Mouse (Mus musculus) T-helper 1 cell (primary cell): Measurements from ENCODE around the gene Rbms3.

Experiments used
- in situ Hi-C: fragments of 300-600 bp; cut with MboI, MseI; formaldehyde crosslinking; loops from one replicate; pipeline ENCODE4 v1.15.1; 2025; ENCODE audit warnings: high pct_unique_total_duplicates

Rbms3 gene

DNA sequence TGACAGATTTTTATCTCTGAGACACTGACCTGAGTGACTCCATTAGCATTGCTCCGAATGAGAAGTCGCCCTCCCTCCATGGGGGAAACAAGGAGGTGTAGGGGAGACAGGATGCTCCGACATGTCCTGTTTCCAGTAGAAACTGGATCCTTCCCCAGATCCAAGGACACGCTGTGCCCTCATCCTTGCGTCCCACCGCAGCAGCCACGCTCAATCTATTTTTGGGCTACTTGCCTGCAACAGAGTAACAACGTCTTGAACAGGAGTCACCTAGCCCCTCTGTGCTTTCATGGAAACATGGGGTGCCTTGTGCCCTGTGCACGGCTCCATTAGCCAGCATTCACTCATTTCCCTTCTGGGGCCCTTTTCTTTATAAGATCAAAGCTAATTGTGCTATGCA lies at the start of gene Rbms3:
Gene Rbms3, minus strand, starts transcription at position 143 of the 400 bp plus-strand sequence.
- in situ Hi-C loops, result no loop called here

- in situ Hi-C loops, result no loop called here
Measured at GRCm38 (mm10) chr9:117673311-117673710, 43.6 kb upstream of the Rbms3 start.

DNA sequence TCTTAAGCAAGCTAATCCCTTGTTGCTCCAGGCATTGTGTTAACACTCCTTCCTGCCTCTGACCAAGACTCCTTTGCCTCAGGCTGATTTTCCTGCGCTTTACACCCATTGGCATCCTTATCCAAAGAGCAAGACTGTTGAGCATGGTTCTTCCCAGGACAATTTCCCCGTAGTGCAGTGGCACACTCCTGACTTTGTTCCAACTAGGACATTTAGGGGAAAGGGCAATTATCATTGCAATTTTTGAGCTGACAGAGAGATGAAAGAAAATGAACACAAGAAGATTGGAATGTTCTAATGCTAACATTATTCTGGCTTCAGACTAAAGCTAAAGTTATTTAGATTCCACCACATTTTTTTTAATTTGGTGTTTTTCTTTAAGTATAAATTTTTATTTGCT lies 24.9 kb upstream of the Rbms3 start:
- in situ Hi-C loops, result no loop called here

DNA sequence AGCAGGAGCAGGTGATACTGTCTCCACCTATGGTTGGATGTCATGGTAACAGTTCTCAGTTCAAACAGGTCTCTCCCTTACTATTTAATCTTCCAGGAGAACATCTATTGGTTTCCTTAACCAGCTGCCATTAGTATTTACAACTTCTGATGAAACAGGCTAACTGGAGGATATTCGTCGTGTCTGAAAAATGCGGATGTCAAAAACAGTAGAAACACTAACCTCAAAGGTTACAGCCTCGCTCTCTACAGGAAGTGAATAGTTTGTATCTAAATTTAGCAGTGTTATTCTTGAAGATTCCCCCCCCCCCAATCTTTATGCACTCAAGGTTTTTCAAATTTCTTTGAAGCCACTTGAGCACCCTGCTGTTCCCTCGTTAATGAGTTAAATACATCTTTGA lies 23.9 kb upstream of the Rbms3 start:
- in situ Hi-C loops, result no loop called here

- in situ Hi-C loops, result no loop called here
Measured at GRCm38 (mm10) chr9:117646131-117646530, 16.4 kb upstream of the Rbms3 start.

DNA sequence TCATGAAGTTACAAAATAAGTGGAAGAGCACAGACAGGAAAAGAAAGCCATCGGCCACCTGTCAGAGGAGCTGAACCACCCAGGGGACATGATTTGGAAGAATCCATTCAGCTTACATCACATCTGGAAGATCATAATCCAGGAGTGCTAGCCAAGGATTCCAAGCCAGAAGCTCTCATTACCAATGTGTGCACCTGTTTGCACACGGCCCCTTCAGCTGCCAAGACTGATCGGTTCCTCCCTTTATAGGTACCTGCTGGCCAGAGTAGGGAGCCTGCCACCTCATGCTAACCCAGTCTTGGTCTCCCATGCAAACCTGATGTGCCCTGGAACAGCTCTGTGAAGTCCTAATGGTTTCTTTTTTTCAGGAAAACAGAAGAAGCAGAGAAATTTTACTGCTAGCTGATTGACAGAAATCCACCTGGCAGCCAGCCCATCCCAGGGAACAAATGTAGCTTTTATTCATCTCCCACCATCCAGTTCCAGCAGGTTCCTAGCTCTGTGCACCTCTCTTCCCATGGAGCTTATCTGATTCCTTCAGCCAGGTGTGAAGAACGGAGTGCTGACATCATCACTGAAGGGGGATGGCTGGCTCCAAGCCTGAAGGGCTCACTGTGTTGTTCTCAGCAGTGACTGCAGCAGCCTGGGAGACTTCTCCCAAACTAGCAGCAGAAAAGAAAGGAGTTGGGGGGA lies 11.5 kb upstream of the Rbms3 start:
- in situ Hi-C loops, result no loop called here

DNA sequence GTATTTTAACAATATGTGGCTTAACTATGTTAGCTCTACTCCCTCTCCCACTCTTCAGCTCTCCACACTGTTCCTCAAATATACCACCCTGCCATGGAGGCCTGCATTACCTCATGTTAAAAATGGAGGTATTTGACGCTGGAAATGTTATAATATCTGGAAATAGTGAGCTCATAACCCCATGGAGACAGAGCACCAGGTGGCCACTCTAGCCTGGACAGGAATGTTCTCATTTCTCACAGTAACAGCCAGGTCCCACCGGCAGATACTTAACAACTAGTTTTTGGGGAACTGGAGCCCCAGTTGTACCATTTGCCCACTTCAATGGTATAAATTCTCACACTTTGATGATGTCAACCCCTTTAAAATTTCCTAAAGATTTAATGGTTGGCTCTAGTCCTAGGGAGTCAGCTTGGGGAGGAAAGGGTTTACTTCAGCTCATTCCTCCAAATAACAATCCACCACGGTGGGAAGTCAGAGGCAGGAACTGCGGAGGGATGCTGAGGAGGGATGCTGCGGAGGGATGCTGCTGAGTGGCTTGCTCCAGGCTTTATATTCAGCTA lies 9.0 kb upstream of the Rbms3 start:
- in situ Hi-C loops, result no loop called here

DNA sequence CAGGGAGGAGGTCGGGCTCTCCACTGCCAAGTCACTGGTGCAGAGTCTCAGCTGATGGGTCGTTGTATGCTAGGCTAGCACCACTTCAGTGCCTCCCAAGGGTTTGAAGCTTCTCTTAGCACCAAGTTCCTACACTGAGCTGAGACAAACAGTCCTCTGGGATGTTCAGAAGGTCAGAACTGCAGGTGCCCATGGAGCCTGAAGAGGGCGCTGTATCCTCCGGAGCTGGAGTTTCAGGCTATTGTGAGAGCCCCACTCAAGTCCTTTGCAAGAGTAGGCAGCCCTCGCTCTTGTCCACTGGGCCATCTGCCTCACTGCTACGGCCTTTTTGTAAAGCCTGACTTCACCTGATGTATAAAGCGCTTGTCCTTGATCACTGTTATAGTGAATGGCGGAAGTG lies 6.8 kb upstream of the Rbms3 start:
- in situ Hi-C loops, result no loop called here

DNA sequence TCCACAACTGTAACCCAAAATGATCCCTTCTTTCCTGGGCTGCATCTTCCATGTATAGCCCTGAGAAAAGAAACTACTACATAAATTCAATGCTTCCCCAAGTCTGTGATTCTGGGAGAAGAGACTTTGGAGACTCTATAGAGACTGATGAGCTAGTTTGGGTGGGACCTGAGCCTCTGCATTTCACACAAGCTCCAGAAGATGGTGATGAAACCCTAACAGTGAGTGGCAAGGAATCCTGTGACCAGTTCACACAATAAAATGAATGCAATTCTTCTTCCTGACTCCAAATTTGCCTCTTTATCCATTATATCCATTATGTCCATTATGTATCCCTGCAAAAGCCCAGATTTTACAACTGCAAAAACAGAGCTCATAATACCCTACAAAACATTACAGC lies 2.5 kb downstream of the Rbms3 start:
- in situ Hi-C loops, result no loop called here

- in situ Hi-C loops, result no loop called here
Measured at GRCm38 (mm10) chr9:117600781-117601180, 28.9 kb downstream of the Rbms3 start.

GRCm38 (mm10) chr9:117599341-117599740 lies 30.4 kb downstream of the Rbms3 start:
- in situ Hi-C loops, result no loop called here

GRCm38 (mm10) chr9:117596162-117596561 lies 33.6 kb downstream of the Rbms3 start:
- in situ Hi-C loops, result no loop called here

DNA sequence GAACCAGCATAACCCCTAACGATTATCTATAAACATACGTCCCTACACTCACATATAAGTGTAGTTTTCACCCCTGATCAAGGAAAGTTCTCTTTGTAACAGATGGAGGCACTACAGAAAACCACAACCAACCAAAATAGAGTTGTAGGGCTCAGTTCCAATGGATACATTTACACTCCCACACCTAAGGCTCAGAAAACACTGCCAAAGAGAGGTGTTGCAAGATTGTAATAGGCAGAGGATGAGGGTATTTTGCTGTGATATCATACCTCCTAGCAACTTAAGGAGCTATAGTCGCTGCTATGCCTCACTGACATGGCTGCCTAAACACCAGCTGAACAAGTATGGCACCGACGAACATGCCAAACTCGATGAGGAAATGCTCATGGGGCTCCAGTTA lies 44.4 kb downstream of the Rbms3 start:
- in situ Hi-C loops, result no loop called here

DNA sequence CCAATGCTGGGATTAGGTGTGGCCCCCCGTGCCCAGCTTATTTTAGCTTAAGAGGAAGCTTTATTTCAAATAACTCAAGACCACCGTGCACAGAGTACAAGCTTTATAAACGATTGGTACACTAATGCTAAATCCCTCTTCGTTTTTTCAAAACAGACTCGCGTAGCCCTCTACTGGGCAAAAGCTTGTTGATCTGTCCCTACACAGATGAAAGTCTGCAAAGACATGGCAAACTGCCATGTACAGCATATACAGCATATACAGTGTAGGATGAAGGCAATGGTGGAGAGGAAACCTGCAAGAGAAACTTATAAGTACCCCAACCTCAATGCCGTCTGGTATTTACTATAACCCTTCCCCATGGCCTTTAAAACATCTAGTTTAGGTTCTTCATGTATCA lies 46.1 kb downstream of the Rbms3 start:
- in situ Hi-C loops, result no loop called here

DNA sequence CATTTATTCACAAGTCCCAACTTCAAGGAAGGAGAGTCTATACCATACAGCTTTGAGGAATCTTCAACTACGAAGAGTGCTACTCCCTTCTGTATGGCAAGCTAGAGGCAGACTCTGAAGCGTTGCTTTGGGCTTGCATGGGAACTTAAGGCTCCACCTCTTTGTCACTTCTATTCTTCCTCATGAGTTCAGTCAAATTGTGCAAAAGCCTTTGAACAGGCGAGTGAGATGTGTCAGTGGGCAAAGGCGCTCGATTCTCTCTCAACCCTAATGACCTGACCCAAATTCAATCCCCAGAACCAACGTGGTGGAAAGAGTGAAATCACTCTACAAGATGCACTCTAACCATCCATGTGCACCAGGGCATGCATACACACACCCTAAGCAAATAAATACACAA lies 47.1 kb downstream of the Rbms3 start:
- in situ Hi-C loops, result no loop called here

DNA sequence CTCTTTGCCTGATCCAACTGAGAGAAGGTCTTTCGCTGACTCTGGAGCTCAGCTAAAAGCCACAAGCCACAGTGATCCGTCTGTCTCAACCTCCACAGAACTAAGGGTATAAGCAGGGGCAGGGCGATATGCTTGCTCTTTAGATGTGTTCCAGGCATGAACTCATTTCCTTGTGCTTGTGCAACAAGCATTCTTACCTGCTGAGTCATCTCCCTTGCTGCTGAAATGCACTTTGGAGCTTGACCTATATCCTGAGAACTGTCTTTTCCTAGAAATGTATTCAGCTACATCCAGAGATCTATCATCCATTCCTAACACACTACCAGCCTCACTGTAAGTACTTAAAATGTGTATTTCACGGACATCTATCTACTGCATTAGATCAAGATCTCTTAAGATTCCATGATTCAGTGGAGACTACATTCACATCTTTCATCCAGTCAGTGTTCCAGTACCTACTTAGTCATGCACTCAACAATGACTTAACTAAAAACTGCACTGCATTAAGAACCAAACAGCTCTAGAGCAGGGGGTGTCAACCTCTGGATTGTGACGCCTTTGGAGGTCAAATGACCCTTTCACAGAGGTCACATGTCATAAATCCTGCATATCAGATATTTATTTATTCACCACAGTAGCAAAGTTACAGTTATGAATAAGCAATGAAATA lies 58.4 kb downstream of the Rbms3 start:
- in situ Hi-C loops, result no loop called here

DNA sequence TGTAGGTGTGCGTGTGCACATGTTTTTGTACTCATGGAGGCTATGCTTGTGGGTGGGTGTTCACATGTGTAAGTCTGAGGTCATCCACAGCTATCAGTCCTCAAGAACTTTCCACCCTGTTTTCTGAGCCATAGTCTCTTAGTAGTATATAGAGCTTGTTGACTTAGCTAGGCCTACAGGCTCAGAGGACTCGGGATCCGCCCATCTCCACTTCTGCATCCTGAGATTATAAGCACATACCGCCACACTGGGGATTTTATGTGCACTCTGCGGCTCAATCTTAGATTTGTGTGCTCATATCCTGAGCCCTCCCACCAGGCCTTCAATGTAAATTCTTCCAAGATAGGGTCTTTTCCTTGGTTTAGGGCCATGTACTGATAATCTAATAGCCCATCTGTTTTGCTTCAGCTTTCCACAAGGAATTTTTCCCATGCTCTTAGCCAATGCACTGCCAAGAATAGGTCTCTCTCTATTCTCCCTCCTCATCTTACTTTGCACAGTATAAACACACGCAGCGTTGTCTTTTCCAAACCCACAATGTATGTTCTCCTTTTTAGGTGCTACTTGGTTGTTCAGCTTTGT lies 59.4 kb downstream of the Rbms3 start:
- in situ Hi-C loops, result no loop called here

DNA sequence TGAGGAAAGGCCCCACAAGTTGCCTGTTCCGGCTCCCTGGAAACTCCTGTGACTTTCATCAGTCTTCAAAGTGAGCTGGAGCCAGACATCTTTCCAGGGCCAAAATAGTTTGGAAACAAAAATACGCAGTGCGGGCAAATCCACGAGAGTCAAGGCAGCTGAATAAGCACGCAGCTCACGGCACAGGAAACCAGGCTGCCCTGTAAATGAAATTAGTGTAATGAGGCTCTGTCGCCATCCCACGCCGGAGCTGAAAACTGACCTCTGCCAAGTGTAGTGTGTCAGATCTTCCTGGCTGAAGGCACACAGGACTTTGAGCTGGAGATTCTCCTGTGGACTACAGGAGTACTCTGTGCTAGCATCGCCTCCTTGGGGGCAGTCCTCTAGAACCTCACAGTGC lies 63.4 kb downstream of the Rbms3 start:
- in situ Hi-C loops, result no loop called here

DNA sequence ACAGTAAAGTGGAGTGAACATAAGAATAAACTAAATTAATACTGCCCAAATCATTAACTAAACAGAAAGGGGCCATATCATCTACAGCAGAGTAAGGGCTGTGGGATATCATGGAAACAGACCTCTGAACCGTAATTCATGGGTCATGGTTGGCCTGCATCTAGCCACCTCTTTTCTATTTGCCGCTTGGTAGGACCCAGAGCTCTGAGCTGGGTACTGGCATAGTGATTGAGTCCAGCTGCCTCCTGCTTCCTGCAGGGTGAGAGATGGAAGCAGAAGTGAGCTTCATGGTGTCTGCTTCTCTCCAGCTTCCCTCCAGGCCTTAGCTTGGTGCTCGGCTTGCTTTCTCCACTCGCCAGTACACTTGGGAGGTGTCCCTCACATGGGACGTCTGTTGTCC lies 71.2 kb downstream of the Rbms3 start:
- in situ Hi-C loops, result no loop called here

DNA sequence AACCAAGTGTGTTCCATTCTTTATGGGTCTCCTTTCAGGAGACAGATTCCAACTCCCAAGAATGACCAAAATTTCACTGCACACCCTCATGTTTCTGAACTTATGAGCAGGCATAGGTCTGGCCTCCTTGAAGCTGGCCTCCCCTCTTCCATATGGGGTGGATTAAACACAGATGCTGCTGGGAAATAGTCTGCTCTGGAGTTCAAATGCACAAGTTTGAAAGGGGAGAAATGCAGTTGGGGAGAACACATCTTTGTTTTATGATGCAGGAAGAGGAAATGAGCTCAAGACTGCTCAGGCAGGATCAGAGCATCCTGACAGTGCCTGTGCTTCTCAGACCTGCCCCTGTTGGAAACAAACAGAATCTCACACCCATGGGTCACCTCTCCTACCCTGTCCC lies 75.4 kb downstream of the Rbms3 start:
- in situ Hi-C loops, result no loop called here

DNA sequence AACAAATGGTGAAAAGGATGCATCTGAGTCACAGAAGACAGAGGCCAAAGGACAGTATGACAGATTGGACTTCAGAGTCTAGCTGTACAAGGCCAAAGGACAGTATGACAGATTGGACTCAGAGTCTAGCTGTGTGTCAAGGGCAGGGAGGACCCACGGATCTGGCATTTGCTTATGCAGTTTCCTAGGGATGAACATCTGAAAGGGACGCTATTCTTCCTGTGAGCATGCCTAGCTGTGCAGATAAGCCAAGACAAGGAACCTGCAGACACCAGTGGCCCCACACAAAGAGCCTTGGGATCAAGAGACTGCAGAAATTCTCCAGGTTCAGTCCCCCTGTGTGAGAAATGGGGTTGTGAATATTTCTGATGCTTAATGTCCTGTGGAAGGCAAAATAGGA lies 100.4 kb downstream of the Rbms3 start:
- in situ Hi-C loops, result no loop called here

DNA sequence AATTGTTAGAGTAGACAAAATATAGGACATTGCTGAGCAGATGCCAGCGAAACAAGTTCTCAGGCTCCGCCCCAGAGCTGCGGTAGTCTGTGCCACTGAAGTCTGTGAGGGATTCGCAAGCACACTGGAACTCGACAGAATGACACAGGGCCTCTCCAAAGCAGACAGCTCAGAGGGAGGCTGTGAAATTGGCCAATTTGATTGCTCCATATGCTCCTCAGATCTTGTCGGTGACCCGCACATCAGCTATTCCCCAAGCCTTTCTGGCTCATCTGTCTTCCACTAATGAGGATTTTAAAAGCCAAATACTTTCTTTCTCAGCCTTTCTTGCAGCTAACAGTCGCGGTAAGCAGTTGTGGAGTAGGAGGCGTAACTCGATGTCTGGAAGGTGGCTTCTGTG lies 120.8 kb downstream of the Rbms3 start:
- in situ Hi-C loops, result no loop called here

GRCm38 (mm10) chr9:117491866-117492265 lies 137.8 kb downstream of the Rbms3 start:
- in situ Hi-C loops, result no loop called here
